ENCODE assay signal across 9 mouse cellular contexts in the genomic region with DNA sequence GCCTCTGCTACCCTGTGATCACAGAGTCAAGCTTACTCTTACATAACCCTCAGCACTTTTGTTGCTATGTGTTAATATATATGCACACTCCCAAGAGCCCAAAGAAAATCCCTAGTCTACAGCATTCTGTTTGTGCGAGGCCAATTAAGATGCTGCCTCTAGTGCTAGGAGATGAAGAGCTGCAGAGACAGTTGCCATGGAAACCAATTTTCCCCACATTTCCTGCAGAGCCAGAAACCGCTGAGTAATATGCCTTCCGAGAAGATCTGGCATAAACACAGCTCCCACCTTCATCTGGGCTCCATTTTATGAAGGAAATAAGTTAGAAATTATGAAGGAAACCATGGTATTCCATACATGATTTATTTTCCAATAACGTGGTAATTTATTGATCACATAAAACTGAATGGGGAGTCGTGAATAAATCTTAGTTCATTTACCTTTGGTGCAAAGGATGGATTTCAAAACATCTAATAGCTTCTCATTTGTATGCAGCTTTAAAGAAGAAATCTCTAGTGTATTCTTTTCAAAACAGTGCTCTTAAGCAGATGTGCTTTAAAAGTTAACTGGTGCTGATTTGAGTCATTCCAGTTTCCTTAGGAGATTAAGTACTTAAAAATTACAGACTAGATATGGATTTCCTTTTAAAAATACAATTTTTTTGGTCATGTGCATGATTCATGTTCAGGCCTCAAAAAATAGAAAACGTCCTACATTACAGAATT. TPM values are rescaled to one million over a fixed set of nuclear protein-coding genes. Genes with fewer than 3 reads are reported as not detected.
DNase-seq lines count a peak whose midpoint lies in the region; ATAC-seq and TF ChIP-seq lines count a peak whose summit lies in the region.
"Had no signal": no experiment of that assay in that cellular context is flagged by ENCODE, and none has a peak within 500 bp of the region (broad histone marks: within the 10 kb centered on the region; RNA-seq: fewer than 3 reads in every experiment).

No protein-coding gene starts in this region.

- H3K9me3 ChIP-seq in embryonic facial prominence, embryonic 13.5 days, result no peaks in the 10 kb centered on the region
- no peaks in the 10 kb centered on the region for H3K9me3 ChIP-seq in midbrain, embryonic 15.5 days

- H3K4me1 ChIP-seq in brown adipose tissue, adult 24 weeks (ENCODE audit: control insufficient read depth, insufficient read depth, insufficient read length, low read length), result peaks cover 14% of the 10 kb centered on the region
- H3K4me1 ChIP-seq in embryonic facial prominence, embryonic 13.5 days, result peaks cover 6% of the 10 kb centered on the region; the same call in 1 of the 2 replicates
- H3K4me1 ChIP-seq in midbrain, embryonic 15.5 days, result peaks cover 28% of the 10 kb centered on the region
- peaks cover 10% of the 10 kb centered on the region; the same call in 1 of the 2 replicates for H3K4me1 ChIP-seq in kidney, adult 2 months (ENCODE audit: control insufficient read depth, insufficient read depth, low read length)

- ATAC-seq in embryonic facial prominence, embryonic 13.5 days (ENCODE audit: insufficient number of reproducible peaks, insufficient read depth, low FRiP score, low TSS enrichment, low read depth), result peak; percentile 37; the same call in 1 of the 2 replicates
- ATAC-seq in midbrain, embryonic 15.5 days (replicated peaks), result peak; percentile 96
- no peak for ATAC-seq in inflammation-experienced regulatory T-cells, adult 6 months
- ATAC-seq: Patski had no signal

- no peak for TF ChIP-seq POLR2A in kidney, adult 2 months (IDR thresholded peaks at IDR 0.05; ENCODE audit: low read depth, low read length)

- H3K9ac ChIP-seq in embryonic facial prominence, embryonic 13.5 days, result no peak overlapping the region
- H3K9ac ChIP-seq in midbrain, embryonic 15.5 days, result no peak overlapping the region

- WGBS in embryonic facial prominence, embryonic 13.5 days, result 42% methylated on average over 6 of the region's 6 CpGs
- 20% methylated on average over 6 of the region's 6 CpGs for WGBS in midbrain, embryonic 15.5 days
- 67% methylated on average over 6 of the region's 6 CpGs for WGBS in kidney, adult 2 months

- no peak overlapping the region for H3K4me3 ChIP-seq in brown adipose tissue, adult 24 weeks (ENCODE audit: insufficient read depth, low read depth, low read length)
- H3K4me3 ChIP-seq in embryonic facial prominence, embryonic 13.5 days, result no peak overlapping the region
- H3K4me3 ChIP-seq in midbrain, embryonic 15.5 days, result no peak overlapping the region
- H3K4me3 ChIP-seq in kidney, adult 2 months (ENCODE audit: insufficient read depth, low read depth, low read length), result no peak overlapping the region

- peak; percentile 75 to 93 for DNase-seq in layer of hippocampus, adult 18-20 months (ENCODE audit: low spot score in 2 of 2)
- DNase-seq in kidney, adult 2 months, result no peak
- no peak for DNase-seq in thymus, postnatal 36 days
- DNase-seq in gastrocnemius, adult 8-10 months (ENCODE audit: low spot score in 2 of 2), result no peak

- H3K4me2 ChIP-seq in embryonic facial prominence, embryonic 13.5 days, result no peak overlapping the region
- H3K4me2 ChIP-seq in midbrain, embryonic 15.5 days, result peak overlapping the region; percentile 27

- 0 out of 2 replicates have a peak overlapping the region, but pooled peaks have one; percentile 23 for H3K27ac ChIP-seq in brown adipose tissue, adult 24 weeks (replicated peaks; ENCODE audit: low read depth, low read length)
- no peak overlapping the region for H3K27ac ChIP-seq in embryonic facial prominence, embryonic 13.5 days
- peak overlapping the region; percentile 84 for H3K27ac ChIP-seq in midbrain, embryonic 15.5 days
- no peak overlapping the region for H3K27ac ChIP-seq in kidney, adult 2 months (ENCODE audit: insufficient read depth, low read depth, low read length)

- peaks cover 7% of the 10 kb centered on the region; the same call in 1 of the 2 replicates for H3K36me3 ChIP-seq in embryonic facial prominence, embryonic 13.5 days
- no peaks in the 10 kb centered on the region for H3K36me3 ChIP-seq in midbrain, embryonic 15.5 days (replicated peaks)
- H3K36me3 ChIP-seq in kidney, adult 2 months (ENCODE audit: control insufficient read depth, insufficient read depth, low read length), result peaks cover 5% of the 10 kb centered on the region

- no peak for TF ChIP-seq CTCF in kidney, adult 2 months (conservative IDR thresholded peaks at IDR 0.05; ENCODE audit: insufficient read depth, insufficient read length, low read depth, low read length)

- no peaks in the 10 kb centered on the region for H3K27me3 ChIP-seq in embryonic facial prominence, embryonic 13.5 days
- H3K27me3 ChIP-seq in midbrain, embryonic 15.5 days (replicated peaks), result no peaks in the 10 kb centered on the region
- H3K27me3 ChIP-seq in kidney, adult 2 months (replicated peaks; ENCODE audit: control insufficient read depth, insufficient read depth, low read length), result no peaks in the 10 kb centered on the region
- H3K27me3 ChIP-seq: Patski had no signal

RNA-seq across cellular contexts. Expression of gene Nap1l5, which starts 26.5 kb away (rescaled TPM):
- 18.0 and 22.0 TPM in 2 replicates for polyA plus RNA-seq in brown adipose tissue, adult 24 weeks (2012; ENCODE audit: insufficient read depth, insufficient read length, missing spikeins)
- 2.3 and 3.3 TPM in 2 replicates for polyA plus RNA-seq in embryonic facial prominence, embryonic 13.5 days (2015; fragmentation: Nextera tagmentation; extraction: Ambion mirVana)
- total RNA-seq in layer of hippocampus, adult 18-20 months (2021), result 100 to 1,000 TPM; 272 to 302 TPM
- 247 and 248 TPM in 2 replicates for polyA plus RNA-seq in midbrain, embryonic 15.5 days (2015; fragmentation: Nextera tagmentation; extraction: Ambion mirVana)
- under 1 TPM in 1 of 3 experiments, not detected in 2; 0.20 TPM for polyA plus RNA-seq in inflammation-experienced regulatory T-cells, adult 6 months (2017; shearing (Covaris generic))
- 6.0 and 7.1 TPM in 2 replicates for polyA plus RNA-seq in kidney, adult 2 months (2012; rRNA removed)
- under 1 TPM in 3 of 4 experiments, not detected in 1; 0.17 to 0.40 (median 0.34) TPM for total RNA-seq in gastrocnemius, adult 8-10 months (2022)
- polyA plus RNA-seq: Patski had no signal

Comparison
In these comparisons a context has a peak if more than half of its experiments do, and no peak if none do; other contexts are left out.
1. H3K27ac ChIP-seq: peak in brown adipose tissue, adult 24 weeks (single experiment) and midbrain, embryonic 15.5 days (single experiment); none in embryonic facial prominence, embryonic 13.5 days (single experiment) and kidney, adult 2 months (single experiment).
2. DNase-seq: peak in layer of hippocampus, adult 18-20 months (2 of 2); none in kidney, adult 2 months (single experiment), thymus, postnatal 36 days (0 of 2) and gastrocnemius, adult 8-10 months (0 of 2).
3. RNA of gene Nap1l5, which starts 26.5 kb away (polyA plus RNA-seq): 247 to 248 TPM in midbrain, embryonic 15.5 days; 18.0 to 22.0 TPM in brown adipose tissue, adult 24 weeks, 6.0 to 7.1 TPM in kidney, adult 2 months, 2.3 to 3.3 TPM in embryonic facial prominence, embryonic 13.5 days and 0.20 TPM in inflammation-experienced regulatory T-cells, adult 6 months; every median in the first group is over 10 times any median in the second.